Mouse (Mus musculus): Measurements from ENCODE around the gene Fam160a1. TPM values are rescaled to one million over a fixed set of nuclear protein-coding genes. Genes with fewer than 3 reads are reported as not detected.

Fam160a1 gene
- polyA plus RNA-seq, 1 experiment from 2014 or later: 3.8 TPM

GRCm38 (mm10) chr3:85812010-85812409 is 5.1 kb downstream of the Fam160a1 start:
- Histone ChIP-seq H3K27me3 (replicated peaks; ENCODE audit: control insufficient read depth, insufficient read depth, low read length) (no peaks in the 10 kb centered on the region), H3K4me3 (ENCODE audit: low read length) (no peak overlapping the region), H3K9ac (ENCODE audit: low read depth, low read length) (no peak overlapping the region), H3K9me3 (ENCODE audit: control insufficient read depth, low read length) (no peaks in the 10 kb centered on the region), H3K4me1 (ENCODE audit: control insufficient read depth, insufficient read depth, low read length) (0 out of 2 replicates have a peak, but pooled peaks cover 4% of the 10 kb centered on the region), H3K36me3 (ENCODE audit: control insufficient read depth, insufficient read depth, low read length) (no peaks in the 10 kb centered on the region), H3K27ac (ENCODE audit: low read length) (no peak overlapping the region), H3K4me2 (ENCODE audit: low read depth, low read length) (no peak overlapping the region)
- 88% methylated on average over 5 of the region's 5 CpGs for WGBS
- ATAC-seq: no peak

DNA sequence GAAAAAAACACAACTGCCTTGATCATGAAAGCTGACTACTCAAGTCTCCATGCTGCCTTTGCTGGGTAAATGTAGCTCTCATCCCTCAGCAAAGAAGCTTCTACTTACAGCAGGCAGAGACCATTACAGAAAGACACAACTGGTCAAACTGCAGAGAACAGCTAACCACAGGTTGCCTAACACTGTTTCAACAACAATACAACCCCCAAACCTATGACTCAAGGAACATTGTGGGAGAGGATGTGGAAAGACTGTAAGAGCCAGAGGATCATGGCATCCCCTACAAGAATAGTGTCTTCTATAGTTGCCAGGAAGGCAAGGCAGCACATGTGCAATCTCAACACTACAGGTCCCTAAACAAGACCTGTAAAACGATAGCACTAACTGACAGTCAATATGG is 23.9 kb downstream of the Fam160a1 start:
- Histone ChIP-seq H3K36me3 (ENCODE audit: control insufficient read depth, insufficient read depth, low read length) (no peaks in the 10 kb centered on the region), H3K4me3 (ENCODE audit: low read length) (no peak overlapping the region), H3K27ac (ENCODE audit: low read length) (no peak overlapping the region), H3K9ac (ENCODE audit: low read depth, low read length) (no peak overlapping the region), H3K9me3 (ENCODE audit: control insufficient read depth, low read length) (no peaks in the 10 kb centered on the region), H3K27me3 (replicated peaks; ENCODE audit: control insufficient read depth, insufficient read depth, low read length) (no peaks in the 10 kb centered on the region), H3K4me2 (ENCODE audit: low read depth, low read length) (no peak overlapping the region), H3K4me1 (ENCODE audit: control insufficient read depth, insufficient read depth, low read length) (no peaks in the 10 kb centered on the region)
- ATAC-seq: no peak
- 60% methylated on average over 1 of the region's 1 CpGs for WGBS

- Histone ChIP-seq H3K9ac (ENCODE audit: low read depth, low read length) (no peak overlapping the region), H3K4me1 (ENCODE audit: control insufficient read depth, insufficient read depth, low read length) (no peaks in the 10 kb centered on the region), H3K4me2 (ENCODE audit: low read depth, low read length) (no peak overlapping the region), H3K9me3 (ENCODE audit: control insufficient read depth, low read length) (no peaks in the 10 kb centered on the region), H3K36me3 (ENCODE audit: control insufficient read depth, insufficient read depth, low read length) (no peaks in the 10 kb centered on the region), H3K27ac (ENCODE audit: low read length) (no peak overlapping the region), H3K4me3 (ENCODE audit: low read length) (no peak overlapping the region), H3K27me3 (replicated peaks; ENCODE audit: control insufficient read depth, insufficient read depth, low read length) (no peaks in the 10 kb centered on the region)
- 71% methylated on average over 4 of the region's 4 CpGs for WGBS
- no peak for ATAC-seq
These were observed 27.3 kb downstream of the Fam160a1 start for GRCm38 (mm10) chr3:85789748-85790147.

DNA sequence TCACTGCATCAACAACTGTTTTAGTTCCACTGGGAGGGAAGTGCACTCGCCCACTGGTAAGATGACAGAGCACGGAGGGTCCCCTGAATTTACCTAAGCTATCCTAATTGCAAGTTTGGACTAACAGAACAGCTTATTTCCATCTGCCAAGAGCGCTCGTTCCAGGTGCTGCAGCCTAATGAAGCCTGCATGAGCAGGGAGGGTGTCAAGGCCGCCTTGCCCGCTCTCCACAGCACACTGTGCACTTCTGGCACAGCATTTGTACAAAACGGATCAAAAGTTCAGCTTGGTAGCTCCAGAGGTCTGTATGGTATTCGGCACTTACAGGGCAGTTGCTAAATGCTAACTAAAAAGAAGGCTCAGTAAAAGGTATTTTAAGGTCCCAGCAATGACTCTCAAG is 30.6 kb downstream of the Fam160a1 start:
- Histone ChIP-seq H3K4me1 (ENCODE audit: control insufficient read depth, insufficient read depth, low read length) (no peaks in the 10 kb centered on the region), H3K4me3 (ENCODE audit: low read length) (no peak overlapping the region), H3K9me3 (ENCODE audit: control insufficient read depth, low read length) (no peaks in the 10 kb centered on the region), H3K36me3 (ENCODE audit: control insufficient read depth, insufficient read depth, low read length) (no peaks in the 10 kb centered on the region), H3K27ac (ENCODE audit: low read length) (no peak overlapping the region), H3K4me2 (ENCODE audit: low read depth, low read length) (no peak overlapping the region), H3K27me3 (replicated peaks; ENCODE audit: control insufficient read depth, insufficient read depth, low read length) (no peaks in the 10 kb centered on the region), H3K9ac (ENCODE audit: low read depth, low read length) (no peak overlapping the region)
- 79% methylated on average over 8 of the region's 8 CpGs for WGBS
- no peak for ATAC-seq

GRCm38 (mm10) chr3:85780906-85781305 is 36.2 kb downstream of the Fam160a1 start:
- Histone ChIP-seq H3K9me3 (ENCODE audit: control insufficient read depth, low read length) (no peaks in the 10 kb centered on the region), H3K36me3 (ENCODE audit: control insufficient read depth, insufficient read depth, low read length) (no peaks in the 10 kb centered on the region)
- WGBS: 75% methylated on average over 7 of the region's 7 CpGs

DNA sequence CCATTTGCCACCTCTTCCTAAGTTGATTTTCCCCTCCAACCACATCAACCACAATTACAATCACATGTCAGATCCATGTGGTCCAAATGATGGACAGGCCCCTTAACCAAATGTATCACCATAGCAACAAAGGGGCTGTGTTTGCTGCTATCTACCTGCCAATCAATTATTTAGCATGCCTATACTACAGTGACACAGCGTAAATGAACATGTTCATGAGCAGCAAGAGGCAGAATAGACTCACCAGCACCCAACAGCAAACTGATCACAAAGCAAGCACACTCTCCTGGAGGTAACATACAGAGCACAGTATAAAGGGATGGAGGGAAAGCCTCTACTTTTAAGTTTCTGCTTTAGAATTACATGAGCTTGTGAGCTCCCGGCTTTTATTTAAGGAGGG is 36.8 kb downstream of the Fam160a1 start:
- Histone ChIP-seq H3K27ac (ENCODE audit: low read length) (no peak overlapping the region), H3K27me3 (replicated peaks; ENCODE audit: control insufficient read depth, insufficient read depth, low read length) (no peaks in the 10 kb centered on the region), H3K4me1 (ENCODE audit: control insufficient read depth, insufficient read depth, low read length) (no peaks in the 10 kb centered on the region), H3K9ac (ENCODE audit: low read depth, low read length) (no peak overlapping the region), H3K9me3 (ENCODE audit: control insufficient read depth, low read length) (no peaks in the 10 kb centered on the region), H3K4me3 (ENCODE audit: low read length) (no peak overlapping the region), H3K36me3 (ENCODE audit: control insufficient read depth, insufficient read depth, low read length) (no peaks in the 10 kb centered on the region), H3K4me2 (ENCODE audit: low read depth, low read length) (no peak overlapping the region)
- ATAC-seq: no peak
- 66% methylated on average over 2 of the region's 2 CpGs for WGBS

More at GRCm38 (mm10) chr3:85780906-85781305, 36.2 kb downstream of the Fam160a1 start:
- no peak overlapping the region for H3K4me2 ChIP-seq (ENCODE audit: low read depth, low read length)
- no peak overlapping the region for H3K9ac ChIP-seq (ENCODE audit: low read depth, low read length)
- no peak overlapping the region for H3K27ac ChIP-seq (ENCODE audit: low read length)
- H3K4me3 ChIP-seq (ENCODE audit: low read length): no peak overlapping the region
- no peak for ATAC-seq
- H3K27me3 ChIP-seq (replicated peaks; ENCODE audit: control insufficient read depth, insufficient read depth, low read length): no peaks in the 10 kb centered on the region
- H3K4me1 ChIP-seq (ENCODE audit: control insufficient read depth, insufficient read depth, low read length): no peaks in the 10 kb centered on the region

DNA sequence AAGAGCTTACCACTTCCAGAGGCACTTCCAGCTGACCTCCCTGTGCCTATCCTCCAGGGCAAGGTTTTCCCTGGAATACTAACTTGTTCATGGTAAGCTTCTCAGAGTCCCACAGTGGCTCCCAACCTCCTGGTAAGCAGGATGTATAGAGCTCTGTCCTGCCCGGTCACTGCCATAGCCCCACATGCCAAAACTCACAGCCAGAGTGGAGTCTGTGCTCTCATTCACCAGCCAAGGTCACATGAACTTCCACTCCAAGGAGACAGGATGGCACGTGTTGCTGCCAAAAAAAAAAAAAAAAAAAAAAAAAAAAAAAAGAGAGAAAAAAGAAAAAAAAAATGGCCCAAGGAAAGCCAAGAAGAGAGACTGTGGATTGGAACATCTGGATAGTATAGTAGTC is 39.2 kb downstream of the Fam160a1 start:
- Histone ChIP-seq H3K9me3 (ENCODE audit: control insufficient read depth, low read length) (no peaks in the 10 kb centered on the region), H3K27me3 (replicated peaks; ENCODE audit: control insufficient read depth, insufficient read depth, low read length) (no peaks in the 10 kb centered on the region), H3K27ac (ENCODE audit: low read length) (no peak overlapping the region), H3K36me3 (ENCODE audit: control insufficient read depth, insufficient read depth, low read length) (no peaks in the 10 kb centered on the region), H3K4me1 (ENCODE audit: control insufficient read depth, insufficient read depth, low read length) (0 out of 2 replicates have a peak, but pooled peaks cover 5% of the 10 kb centered on the region), H3K9ac (ENCODE audit: low read depth, low read length) (no peak overlapping the region), H3K4me2 (ENCODE audit: low read depth, low read length) (no peak overlapping the region), H3K4me3 (ENCODE audit: low read length) (no peak overlapping the region)
- WGBS: 69% methylated on average over 2 of the region's 2 CpGs
- ATAC-seq: no peak

DNA sequence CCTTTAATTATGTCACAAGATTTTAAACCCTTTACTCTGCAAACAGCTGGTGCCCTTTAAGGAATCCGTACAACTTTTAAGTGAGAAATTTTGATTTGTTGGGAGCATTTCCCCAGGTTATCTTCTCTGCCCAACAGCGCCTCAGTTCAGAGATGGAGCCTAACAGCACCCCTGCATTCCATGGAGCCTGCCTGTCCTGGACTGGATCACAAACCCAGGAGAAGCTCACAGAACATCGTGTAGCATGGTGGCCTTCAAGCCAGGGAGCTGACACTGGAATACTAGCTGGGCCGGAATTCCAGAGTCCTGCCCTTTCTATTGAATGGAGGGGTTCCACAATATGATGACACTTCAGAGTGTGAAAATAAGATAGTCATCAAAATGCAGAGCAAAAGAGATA is 39.7 kb downstream of the Fam160a1 start:
- H3K4me2 ChIP-seq (ENCODE audit: low read depth, low read length): no peak overlapping the region
- H3K4me3 ChIP-seq (ENCODE audit: low read length): no peak overlapping the region
- ATAC-seq: no peak
- H3K9ac ChIP-seq (ENCODE audit: low read depth, low read length): no peak overlapping the region
- H3K27ac ChIP-seq (ENCODE audit: low read length): no peak overlapping the region
- H3K36me3 ChIP-seq (ENCODE audit: control insufficient read depth, insufficient read depth, low read length): no peaks in the 10 kb centered on the region
- no peaks in the 10 kb centered on the region for H3K27me3 ChIP-seq (replicated peaks; ENCODE audit: control insufficient read depth, insufficient read depth, low read length)
- 0 out of 2 replicates have a peak, but pooled peaks cover 5% of the 10 kb centered on the region for H3K4me1 ChIP-seq (ENCODE audit: control insufficient read depth, insufficient read depth, low read length)
- WGBS: 81% methylated on average over 4 of the region's 4 CpGs
- no peaks in the 10 kb centered on the region for H3K9me3 ChIP-seq (ENCODE audit: control insufficient read depth, low read length)

GRCm38 (mm10) chr3:85776707-85777106 is 40.4 kb downstream of the Fam160a1 start:
- H3K27me3 ChIP-seq (replicated peaks; ENCODE audit: control insufficient read depth, insufficient read depth, low read length): no peaks in the 10 kb centered on the region
- 0 out of 2 replicates have a peak, but pooled peaks cover 5% of the 10 kb centered on the region for H3K4me1 ChIP-seq (ENCODE audit: control insufficient read depth, insufficient read depth, low read length)
- no peak overlapping the region for H3K4me3 ChIP-seq (ENCODE audit: low read length)
- H3K9me3 ChIP-seq (ENCODE audit: control insufficient read depth, low read length): no peaks in the 10 kb centered on the region
- whole genome bisulfite sequencing: 66% methylated on average over 10 of the region's 10 CpGs
- no peaks in the 10 kb centered on the region for H3K36me3 ChIP-seq (ENCODE audit: control insufficient read depth, insufficient read depth, low read length)
- no peak overlapping the region for H3K4me2 ChIP-seq (ENCODE audit: low read depth, low read length)
- no peak for ATAC-seq
- H3K9ac ChIP-seq (ENCODE audit: low read depth, low read length): no peak overlapping the region
- no peak overlapping the region for H3K27ac ChIP-seq (ENCODE audit: low read length)

DNA sequence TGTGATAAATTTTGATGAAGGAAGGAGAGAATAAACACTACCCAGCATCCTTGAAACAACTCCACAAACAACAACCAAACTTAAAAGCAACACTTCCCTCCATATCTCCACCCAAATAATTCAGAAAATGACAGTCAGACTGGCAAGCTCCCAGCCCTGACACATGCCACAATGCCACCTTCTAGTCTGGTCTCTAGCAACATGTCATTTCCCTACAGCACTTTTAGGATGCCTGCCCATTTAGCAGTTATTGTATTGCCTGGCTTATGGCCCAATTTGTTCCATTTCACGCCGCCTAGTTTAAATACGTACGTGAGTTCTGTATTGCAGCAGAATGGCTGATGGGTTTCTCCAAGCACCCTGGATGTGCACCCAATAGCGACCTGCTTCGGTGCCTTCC is 41.0 kb downstream of the Fam160a1 start:
- Histone ChIP-seq H3K27ac (ENCODE audit: low read length) (no peak overlapping the region), H3K4me1 (ENCODE audit: control insufficient read depth, insufficient read depth, low read length) (0 out of 2 replicates have a peak, but pooled peaks cover 5% of the 10 kb centered on the region), H3K9ac (ENCODE audit: low read depth, low read length) (no peak overlapping the region), H3K9me3 (ENCODE audit: control insufficient read depth, low read length) (no peaks in the 10 kb centered on the region), H3K4me3 (ENCODE audit: low read length) (no peak overlapping the region), H3K27me3 (replicated peaks; ENCODE audit: control insufficient read depth, insufficient read depth, low read length) (no peaks in the 10 kb centered on the region), H3K36me3 (ENCODE audit: control insufficient read depth, insufficient read depth, low read length) (no peaks in the 10 kb centered on the region), H3K4me2 (ENCODE audit: low read depth, low read length) (no peak overlapping the region)
- WGBS: 76% methylated on average over 6 of the region's 6 CpGs
- no peak for ATAC-seq

Measured in intestine, embryonic 16.5 days (tissue).